Comparison of ENCODE assay signal across 9 mouse cellular contexts in the genomic region with DNA sequence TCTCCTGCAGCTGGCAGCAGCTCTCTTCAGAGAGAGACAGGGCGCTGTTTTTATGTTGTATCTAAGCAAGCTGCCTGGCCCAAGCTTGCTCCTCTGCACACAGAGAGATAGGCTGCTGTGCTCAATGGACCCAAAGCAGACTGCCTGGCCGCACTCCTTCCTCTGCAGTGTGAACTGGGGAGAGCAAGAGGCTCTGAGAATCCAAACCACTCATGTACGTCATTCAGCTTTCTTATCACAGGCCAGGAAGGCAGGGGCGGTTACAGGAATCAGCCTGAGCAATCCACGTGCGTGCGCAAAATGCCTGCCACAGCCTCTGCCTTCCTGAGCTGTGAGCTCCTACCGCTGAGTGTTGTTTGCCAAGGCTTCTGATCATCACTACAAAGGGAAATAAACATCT. TPM values are rescaled to one million over a fixed set of nuclear protein-coding genes. Genes with fewer than 3 reads are reported as not detected.
A peak's percentile ranks its signal among the peaks of the same experiment; 100 is the strongest.
DNase-seq lines count a peak whose midpoint lies in the region; ATAC-seq lines count a peak whose summit lies in the region.
"Had no signal": no experiment of that assay in that cellular context is flagged by ENCODE, and none has a peak within 500 bp of the region (broad histone marks: within the 10 kb centered on the region; RNA-seq: fewer than 3 reads in every experiment).

No protein-coding gene starts in this region.

- no peak for ATAC-seq in forebrain, embryonic 12.5 days (ENCODE audit: low FRiP score)
- ATAC-seq in forebrain, embryonic 16.5 days = no peak
- peak; percentile 51 for ATAC-seq in heart, embryonic 16.5 days (replicated peaks; ENCODE audit: extremely low read depth, insufficient read depth, low FRiP score)

- peak overlapping the region; percentile 42; the same call in 1 of the 2 replicates for H3K27ac ChIP-seq in forebrain, embryonic 12.5 days
- no peak overlapping the region for H3K27ac ChIP-seq in forebrain, embryonic 16.5 days (ENCODE audit: low read length)
- peak overlapping the region; percentile 96 for H3K27ac ChIP-seq in brown adipose tissue, adult 24 weeks (replicated peaks; ENCODE audit: low read depth, low read length)
- H3K27ac ChIP-seq in heart, embryonic 16.5 days (ENCODE audit: low read length) = peak overlapping the region; percentile 97

- no peaks in the 10 kb centered on the region; the same call in 1 of the 2 replicates for H3K36me3 ChIP-seq in forebrain, embryonic 12.5 days (replicated peaks)
- H3K36me3 ChIP-seq in forebrain, embryonic 16.5 days (ENCODE audit: control insufficient read depth, insufficient read depth) = no peaks in the 10 kb centered on the region
- no peaks in the 10 kb centered on the region for H3K36me3 ChIP-seq in heart, embryonic 16.5 days (ENCODE audit: control insufficient read depth, insufficient read depth)

- H3K4me1 ChIP-seq in forebrain, embryonic 12.5 days = peaks cover 17% of the 10 kb centered on the region
- H3K4me1 ChIP-seq in forebrain, embryonic 16.5 days (replicated peaks; ENCODE audit: control insufficient read depth, insufficient read depth, low read length) = peaks cover 14% of the 10 kb centered on the region
- peaks cover 68% of the 10 kb centered on the region for H3K4me1 ChIP-seq in brown adipose tissue, adult 24 weeks (ENCODE audit: control insufficient read depth, insufficient read depth, insufficient read length, low read length)
- peaks cover 71% of the 10 kb centered on the region for H3K4me1 ChIP-seq in heart, embryonic 16.5 days (ENCODE audit: control insufficient read depth, insufficient read depth, low read length)

- no peak overlapping the region for H3K4me2 ChIP-seq in forebrain, embryonic 12.5 days
- H3K4me2 ChIP-seq in forebrain, embryonic 16.5 days (ENCODE audit: low read length) = no peak overlapping the region
- peak overlapping the region; percentile 70 for H3K4me2 ChIP-seq in heart, embryonic 16.5 days (ENCODE audit: low read depth, low read length)

- DNase-seq in kidney, postnatal 10 days = peak; percentile 72
- peak; percentile 90 for DNase-seq in lung, postnatal 25 days (ENCODE audit: low spot score)
- peak; percentile 61 for DNase-seq in right cerebral cortex, postnatal 25 days
- DNase-seq in ovary, postnatal 14 days (ENCODE audit: low spot score) = no peak

- H3K27me3 ChIP-seq in forebrain, embryonic 12.5 days = peaks cover 7% of the 10 kb centered on the region; the same call in 1 of the 2 replicates
- H3K27me3 ChIP-seq in forebrain, embryonic 16.5 days (replicated peaks; ENCODE audit: control insufficient read depth, insufficient read depth, low read length) = no peaks in the 10 kb centered on the region
- H3K27me3 ChIP-seq in heart, embryonic 16.5 days (ENCODE audit: control insufficient read depth, insufficient read depth, low read length) = no peaks in the 10 kb centered on the region

- 86% methylated on average over 8 of the region's 8 CpGs for WGBS in forebrain, embryonic 12.5 days
- 78% methylated on average over 8 of the region's 8 CpGs for WGBS in forebrain, embryonic 16.5 days
- 15% methylated on average over 8 of the region's 8 CpGs for WGBS in heart, embryonic 16.5 days

- H3K9ac ChIP-seq in forebrain, embryonic 12.5 days = peak overlapping the region; percentile 12; the same call in 1 of the 2 replicates
- no peak overlapping the region for H3K9ac ChIP-seq in forebrain, embryonic 16.5 days (replicated peaks; ENCODE audit: low read depth, low read length)
- peak overlapping the region; percentile 82 for H3K9ac ChIP-seq in heart, embryonic 16.5 days (ENCODE audit: low read length)

- H3K9me3 ChIP-seq in forebrain, embryonic 12.5 days = no peaks in the 10 kb centered on the region
- no peaks in the 10 kb centered on the region for H3K9me3 ChIP-seq in forebrain, embryonic 16.5 days (ENCODE audit: control insufficient read depth, low read length)
- H3K9me3 ChIP-seq in heart, embryonic 16.5 days (replicated peaks; ENCODE audit: control insufficient read depth, low read length) = no peaks in the 10 kb centered on the region

- no peak overlapping the region for H3K4me3 ChIP-seq in forebrain, embryonic 12.5 days (replicated peaks)
- H3K4me3 ChIP-seq in forebrain, embryonic 16.5 days (replicated peaks; ENCODE audit: low read length) = no peak overlapping the region
- H3K4me3 ChIP-seq in brown adipose tissue, adult 24 weeks (ENCODE audit: insufficient read depth, low read depth, low read length) = peak overlapping the region; percentile 96
- peak overlapping the region; percentile 71 for H3K4me3 ChIP-seq in heart, embryonic 16.5 days (ENCODE audit: low read length)

RNA-seq across cellular contexts. Expression of gene Gpr146, which starts 5.3 kb away (rescaled TPM):
- 1.2 and 1.4 TPM in 2 replicates for polyA plus RNA-seq in forebrain, embryonic 12.5 days (2016; fragmentation: Nextera tagmentation; extraction: Ambion mirVana)
- polyA plus RNA-seq in forebrain, embryonic 16.5 days (2015; fragmentation: Nextera tagmentation; extraction: Ambion mirVana) = 1.5 and 1.8 TPM in 2 replicates
- polyA plus RNA-seq in brown adipose tissue, adult 24 weeks (2012; ENCODE audit: insufficient read depth, insufficient read length, missing spikeins) = 18.1 and 19.7 TPM in 2 replicates
- polyA plus RNA-seq in heart, embryonic 16.5 days (2015; fragmentation: Nextera tagmentation; extraction: Ambion mirVana) = 17.1 and 17.2 TPM in 2 replicates

RNA-seq across cellular contexts. Expression of gene C130050O18Rik, which starts 22.3 kb away (rescaled TPM):
- polyA plus RNA-seq in forebrain, embryonic 12.5 days (2016; fragmentation: Nextera tagmentation; extraction: Ambion mirVana) = 0.10 and 0.22 TPM in 2 replicates
- 0.21 and 0.37 TPM in 2 replicates for polyA plus RNA-seq in forebrain, embryonic 16.5 days (2015; fragmentation: Nextera tagmentation; extraction: Ambion mirVana)
- polyA plus RNA-seq in brown adipose tissue, adult 24 weeks (2012; ENCODE audit: insufficient read depth, insufficient read length, missing spikeins) = 1.3 TPM in 1 of 2 replicates, not detected in the other
- 0.43 and 0.66 TPM in 2 replicates for polyA plus RNA-seq in heart, embryonic 16.5 days (2015; fragmentation: Nextera tagmentation; extraction: Ambion mirVana)

RNA-seq across cellular contexts. Expression of gene Cyp2w1, which starts 30.3 kb away (rescaled TPM):
- polyA plus RNA-seq in forebrain, embryonic 12.5 days (2016; fragmentation: Nextera tagmentation; extraction: Ambion mirVana) = 0.17 and 0.24 TPM in 2 replicates
- polyA plus RNA-seq in forebrain, embryonic 16.5 days (2015; fragmentation: Nextera tagmentation; extraction: Ambion mirVana) = not detected in 2 replicates
- polyA plus RNA-seq in brown adipose tissue, adult 24 weeks (2012; ENCODE audit: insufficient read depth, insufficient read length, missing spikeins) = not detected in 2 replicates
- polyA plus RNA-seq in heart, embryonic 16.5 days (2015; fragmentation: Nextera tagmentation; extraction: Ambion mirVana) = not detected in 2 replicates
- polyA plus RNA-seq: limb, embryonic 11.5 days had no signal

RNA-seq across cellular contexts. Expression of gene Cox19, which starts 31.5 kb away (rescaled TPM):
- polyA plus RNA-seq in forebrain, embryonic 12.5 days (2016; fragmentation: Nextera tagmentation; extraction: Ambion mirVana) = 105 and 117 TPM in 2 replicates
- polyA plus RNA-seq in forebrain, embryonic 16.5 days (2015; fragmentation: Nextera tagmentation; extraction: Ambion mirVana) = 90.6 and 97.9 TPM in 2 replicates
- 250 and 278 TPM in 2 replicates for polyA plus RNA-seq in brown adipose tissue, adult 24 weeks (2012; ENCODE audit: insufficient read depth, insufficient read length, missing spikeins)
- polyA plus RNA-seq in heart, embryonic 16.5 days (2015; fragmentation: Nextera tagmentation; extraction: Ambion mirVana) = 75.7 and 75.8 TPM in 2 replicates

RNA-seq across cellular contexts. Expression of gene Gper1, which starts 40.2 kb away (rescaled TPM):
- polyA plus RNA-seq in forebrain, embryonic 12.5 days (2016; fragmentation: Nextera tagmentation; extraction: Ambion mirVana) = 4.1 and 5.2 TPM in 2 replicates
- 8.7 and 9.0 TPM in 2 replicates for polyA plus RNA-seq in forebrain, embryonic 16.5 days (2015; fragmentation: Nextera tagmentation; extraction: Ambion mirVana)
- polyA plus RNA-seq in brown adipose tissue, adult 24 weeks (2012; ENCODE audit: insufficient read depth, insufficient read length, missing spikeins) = 1.8 TPM in 1 of 2 replicates, not detected in the other
- polyA plus RNA-seq in heart, embryonic 16.5 days (2015; fragmentation: Nextera tagmentation; extraction: Ambion mirVana) = 3.0 and 4.0 TPM in 2 replicates

Comparison
In these comparisons a context has a peak if more than half of its experiments do, and no peak if none do; other contexts are left out.
1. H3K4me3 ChIP-seq: peak in brown adipose tissue, adult 24 weeks (single experiment) and heart, embryonic 16.5 days (single experiment); none in forebrain, embryonic 12.5 days (single experiment) and forebrain, embryonic 16.5 days (single experiment).